Mouse (Mus musculus) right cerebral cortex, postnatal 14 days (tissue): ENCODE data around the gene Bcl2l15.

Experiments
- DNase-seq: peaks from one replicate; pipeline ENCODE4 v3.0.0; 2022

Bcl2l15 gene

GRCm38 (mm10) chr3:103874329-103874728, 41.9 kb downstream of the Bcl2l15 start:
- DNase-seq, result no peak

DNA sequence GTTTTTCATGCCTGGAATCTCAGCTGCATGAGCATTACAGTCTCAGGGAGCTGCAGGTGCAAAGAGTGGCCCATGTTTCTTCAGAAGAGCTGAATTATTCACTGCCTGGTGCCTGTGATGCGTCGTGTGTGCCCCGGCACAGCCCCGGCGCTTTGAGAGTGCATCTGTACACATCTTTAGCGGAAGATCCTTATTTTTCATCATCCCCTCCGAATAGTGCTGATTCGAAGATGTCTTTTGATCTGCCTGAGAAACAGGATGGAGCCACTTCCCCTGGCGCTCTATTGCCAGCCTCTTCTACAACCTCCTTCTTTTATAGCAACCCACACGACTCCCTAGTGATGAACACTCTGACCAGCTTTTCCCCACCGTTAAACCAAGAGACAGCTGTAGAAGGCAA, 53.5 kb downstream of the Bcl2l15 start:
- DNase-seq, result no peak

DNA sequence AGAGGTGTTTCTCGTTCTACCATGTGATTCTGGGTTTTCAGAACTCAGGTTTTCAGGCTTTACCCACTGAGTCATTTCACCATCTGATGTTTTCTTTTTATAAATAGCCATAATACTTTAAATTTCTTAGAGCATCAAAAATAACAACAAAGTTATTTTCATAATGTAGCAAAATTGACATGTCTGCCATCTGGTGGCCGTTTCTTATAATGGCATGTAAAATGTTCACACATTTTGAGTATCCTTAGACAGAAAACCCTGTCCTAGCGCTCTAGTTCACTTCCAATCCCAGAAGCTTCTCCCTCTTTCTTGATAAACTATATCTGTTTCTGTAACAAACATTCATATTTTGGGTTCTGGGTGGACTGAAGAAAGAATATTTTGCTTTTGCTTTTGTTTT, 55.2 kb downstream of the Bcl2l15 start:
- peak; percentile 20 for DNase-seq

DNA sequence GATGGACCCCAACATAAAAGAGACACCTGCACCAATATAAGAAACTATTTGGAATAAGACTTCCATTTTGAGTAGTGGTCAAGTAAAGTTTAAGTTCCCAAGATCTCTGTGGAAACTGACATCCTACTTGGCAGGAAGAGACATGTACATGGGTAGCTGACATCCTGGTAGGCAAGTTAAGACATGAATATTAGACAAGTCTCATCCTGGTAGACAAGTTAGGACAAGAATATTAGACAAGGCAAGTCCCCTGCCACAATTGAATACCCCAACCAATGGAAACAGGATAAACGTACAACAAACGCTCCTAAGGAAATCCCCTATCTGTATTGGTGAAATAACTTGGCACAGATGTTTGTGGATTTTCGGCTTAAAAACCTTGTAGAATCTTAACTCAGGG, 61.0 kb downstream of the Bcl2l15 start:
- DNase-seq, result no peak
